Mouse (Mus musculus) left cerebral cortex, adult 11 months (tissue): ENCODE data around the gene Camkv.
A peak's percentile ranks its signal among the peaks of the same experiment; 100 is the strongest.

Experiments used
- DNase-seq: peaks from one replicate; pipeline ENCODE4 v3.0.0; 2022; ENCODE audit warnings: low spot score

The Camkv gene

DNA sequence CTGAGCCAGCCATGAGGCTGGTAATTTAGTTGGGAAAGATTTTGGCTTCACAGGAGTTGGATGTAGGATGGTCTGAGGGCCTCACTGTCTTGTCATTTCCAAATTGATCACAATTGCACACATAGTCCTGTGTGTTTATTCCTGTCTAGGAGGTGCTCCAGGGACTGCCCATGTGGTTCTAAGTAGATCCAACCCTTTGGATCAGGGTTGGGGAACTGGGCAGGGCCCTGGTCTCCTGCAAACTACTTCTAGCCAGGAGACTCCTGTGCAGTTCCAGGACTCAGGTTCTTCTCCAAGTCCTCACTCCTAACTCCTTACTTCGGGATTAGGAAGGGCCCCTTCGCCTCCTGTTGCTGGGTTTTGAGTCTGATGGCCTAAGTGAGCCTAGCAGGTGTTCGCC lies at the start of gene Camkv:
Gene Camkv (plus strand): TSS at position 301 of the 400 bp plus-strand sequence.
- no peak for DNase-seq

- peak; percentile 84 for DNase-seq
Measured at GRCm38 (mm10) chr9:107887804-107888266, 47.6 kb upstream of the Camkv start, which contains the start of gene Mon1a. Gene Mon1a (plus strand): TSS chr9:107888151.

- DNase-seq, result no peak
Measured at GRCm38 (mm10) chr9:107888267-107888850, 47.1 kb upstream of the Camkv start.

GRCm38 (mm10) chr9:107890260-107890659 lies 45.2 kb upstream of the Camkv start:
- no peak for DNase-seq

DNA sequence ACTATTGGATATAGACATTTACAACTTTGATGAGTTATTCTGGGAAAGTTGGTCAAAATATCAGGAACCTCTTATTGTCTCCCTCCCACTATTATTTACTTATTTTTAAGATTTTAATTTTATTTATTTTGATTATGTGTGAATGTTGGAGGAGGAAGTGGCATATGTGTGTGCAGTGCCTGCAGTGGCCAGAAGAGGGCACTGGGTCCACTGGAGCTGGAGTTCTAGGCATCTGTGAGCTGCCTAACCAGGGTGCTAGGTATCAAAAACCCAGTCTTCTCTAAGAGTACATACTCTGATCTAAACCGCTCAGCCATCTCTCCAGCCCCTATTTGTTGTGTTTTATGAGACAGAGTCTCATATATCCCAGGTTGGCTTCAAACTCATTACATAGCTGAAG lies 44.5 kb upstream of the Camkv start:
- DNase-seq, result no peak

DNA sequence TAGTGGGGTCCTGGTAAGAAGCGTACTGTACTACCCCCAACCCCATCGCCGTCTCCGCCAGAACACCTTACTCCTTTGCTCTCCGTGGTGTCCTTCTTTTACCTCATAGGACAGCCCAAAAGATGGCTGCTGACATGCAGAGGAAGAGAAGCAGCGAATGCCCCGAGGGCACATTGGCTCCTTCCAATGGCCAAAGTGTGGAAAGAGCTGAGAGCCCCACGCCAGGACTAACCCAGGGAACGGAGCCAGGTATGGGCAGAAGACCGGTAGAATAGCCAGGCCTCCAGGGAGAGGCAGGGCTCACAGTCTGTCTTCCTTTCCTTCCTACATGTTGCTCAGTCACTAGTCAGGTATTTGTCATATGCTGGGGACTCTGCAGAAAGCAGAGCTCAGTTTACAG lies 36.9 kb upstream of the Camkv start:
- DNase-seq, result no peak

DNA sequence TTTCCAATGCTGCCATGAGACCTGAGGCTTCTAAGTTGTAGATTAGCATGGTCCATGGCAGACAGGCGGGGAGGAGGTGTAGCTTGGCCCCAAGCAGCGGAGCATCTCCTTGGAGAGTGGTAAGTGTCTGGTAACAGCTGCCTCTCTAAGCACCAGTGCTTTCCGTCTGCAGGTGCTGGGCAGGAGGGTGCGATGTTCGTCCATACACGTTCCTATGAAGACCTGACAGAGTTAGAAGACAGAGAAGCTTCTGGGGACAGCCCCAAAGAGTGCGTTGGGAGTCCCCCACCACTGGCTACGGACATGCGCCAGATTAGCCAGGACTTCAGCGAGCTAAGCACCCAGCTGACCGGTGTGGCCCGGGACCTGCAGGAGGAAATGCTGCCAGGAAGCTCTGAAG lies 35.6 kb upstream of the Camkv start:
- no peak for DNase-seq

GRCm38 (mm10) chr9:107900840-107901626 lies 34.4 kb upstream of the Camkv start:
- DNase-seq, result peak; percentile 70

DNA sequence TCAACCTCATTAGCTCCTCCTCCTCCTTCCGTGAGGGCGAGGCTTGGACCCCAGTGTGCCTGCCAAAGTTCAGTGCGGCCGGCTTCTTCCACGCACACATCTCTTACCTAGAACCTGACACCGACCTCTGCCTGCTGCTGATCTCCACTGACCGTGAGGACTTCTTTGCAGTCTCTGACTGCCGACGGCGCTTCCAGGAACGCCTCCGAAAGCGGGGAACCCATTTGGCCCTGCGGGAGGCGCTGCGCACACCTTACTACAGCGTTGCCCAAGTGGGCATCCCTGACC lies 33.9 kb upstream of the Camkv start:
- no peak for DNase-seq

DNA sequence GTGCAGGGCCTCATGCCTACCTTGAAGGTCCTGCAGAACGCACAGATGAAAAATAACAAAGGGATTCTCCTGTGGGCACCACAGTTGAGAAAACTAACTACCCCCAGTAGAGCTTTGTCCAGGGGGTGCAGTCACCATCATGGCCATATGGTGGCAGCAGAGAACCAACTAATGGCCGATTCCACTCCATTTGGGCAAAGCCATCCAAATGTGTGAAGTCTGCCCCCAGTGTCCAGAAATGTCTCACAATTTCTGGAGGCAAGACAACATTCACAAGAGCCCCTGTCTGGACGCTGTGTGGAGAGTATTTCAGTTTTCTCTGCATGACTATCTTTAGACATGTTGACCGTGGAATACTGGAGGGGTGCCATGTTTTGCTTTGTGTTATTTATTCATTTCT lies 30.7 kb upstream of the Camkv start:
- peak; percentile 78 for DNase-seq

DNA sequence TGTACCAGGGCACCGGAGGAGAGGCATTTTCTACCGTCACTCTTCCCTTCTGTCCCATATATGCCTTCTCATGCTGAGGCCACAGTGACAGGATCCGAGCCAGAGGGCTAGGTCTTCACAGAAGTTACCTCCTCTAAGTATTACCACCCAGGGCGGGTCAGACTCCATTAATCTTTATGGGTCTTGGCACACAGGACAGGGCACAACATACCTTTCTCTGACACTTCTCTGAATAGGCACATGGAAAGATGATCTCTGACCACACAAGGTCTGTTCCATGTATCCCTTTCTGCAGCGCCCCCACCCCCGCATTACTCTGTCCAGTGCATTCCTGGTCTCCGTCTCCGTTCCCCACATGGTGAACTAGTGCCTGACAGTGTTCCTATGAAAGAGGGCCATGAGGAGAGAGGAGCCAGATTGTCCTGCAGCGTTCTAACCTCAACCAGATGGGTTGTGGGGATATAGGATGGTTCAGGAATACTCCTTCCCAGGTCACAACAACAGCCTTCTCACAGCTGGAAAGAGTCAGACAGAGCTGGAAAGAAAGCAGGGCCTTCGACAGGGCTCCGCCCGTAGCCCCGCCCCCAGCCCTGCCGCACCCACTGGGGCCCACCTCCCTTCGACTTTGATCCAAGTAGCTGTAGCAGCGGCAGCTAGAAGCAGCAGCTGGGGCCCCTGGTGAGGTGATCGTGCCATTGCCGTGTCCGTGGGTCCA lies 29.1 kb upstream of the Camkv start, which contains the start of gene Mst1r:
Gene Mst1r (plus strand): TSS at position 622 of the 715 bp plus-strand sequence.
- no peak for DNase-seq

GRCm38 (mm10) chr9:107906967-107907800 lies 28.3 kb upstream of the Camkv start:
- no peak for DNase-seq

GRCm38 (mm10) chr9:107907801-107908120 lies 27.7 kb upstream of the Camkv start:
- DNase-seq, result no peak

DNA sequence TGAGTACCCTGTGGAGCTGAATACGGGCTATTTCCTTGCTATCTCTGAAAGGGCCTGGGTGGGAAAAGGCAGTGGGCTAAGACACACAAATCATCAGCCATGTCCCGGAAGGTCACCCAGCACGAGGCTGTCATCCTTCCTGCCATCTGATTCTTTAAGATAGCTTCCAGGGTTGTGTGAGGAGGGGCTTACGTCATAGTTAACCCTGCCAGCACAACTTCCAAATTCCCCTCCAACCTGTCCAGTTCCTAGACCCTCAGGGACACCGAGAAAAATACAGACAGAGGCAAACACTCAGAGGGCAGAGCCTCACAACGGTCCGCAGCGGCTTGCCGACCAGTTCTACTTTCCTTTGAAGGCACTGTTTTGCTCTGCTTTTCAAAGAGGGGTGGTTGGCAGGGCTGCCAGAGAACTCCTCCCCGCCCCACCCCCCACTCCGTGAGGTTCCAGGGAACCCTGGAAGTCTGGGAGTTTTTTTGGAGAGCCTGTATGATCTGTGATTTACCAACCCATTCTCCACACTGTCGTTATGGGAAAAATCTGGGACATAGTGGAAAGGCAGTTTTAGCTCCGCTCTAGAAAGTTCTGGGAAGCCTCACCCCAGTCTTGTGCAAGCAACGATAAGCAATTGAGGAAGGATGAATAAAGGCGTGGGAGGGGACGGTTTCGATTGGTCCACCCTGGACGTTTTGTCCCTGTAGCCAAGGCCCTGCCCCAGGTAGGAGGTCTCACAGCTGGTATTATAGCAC lies 26.9 kb upstream of the Camkv start:
- DNase-seq, result no peak

GRCm38 (mm10) chr9:107910025-107910769 lies 25.3 kb upstream of the Camkv start:
- DNase-seq, result no peak

- DNase-seq, result no peak
Measured at GRCm38 (mm10) chr9:107914764-107915420, 20.6 kb upstream of the Camkv start.

DNA sequence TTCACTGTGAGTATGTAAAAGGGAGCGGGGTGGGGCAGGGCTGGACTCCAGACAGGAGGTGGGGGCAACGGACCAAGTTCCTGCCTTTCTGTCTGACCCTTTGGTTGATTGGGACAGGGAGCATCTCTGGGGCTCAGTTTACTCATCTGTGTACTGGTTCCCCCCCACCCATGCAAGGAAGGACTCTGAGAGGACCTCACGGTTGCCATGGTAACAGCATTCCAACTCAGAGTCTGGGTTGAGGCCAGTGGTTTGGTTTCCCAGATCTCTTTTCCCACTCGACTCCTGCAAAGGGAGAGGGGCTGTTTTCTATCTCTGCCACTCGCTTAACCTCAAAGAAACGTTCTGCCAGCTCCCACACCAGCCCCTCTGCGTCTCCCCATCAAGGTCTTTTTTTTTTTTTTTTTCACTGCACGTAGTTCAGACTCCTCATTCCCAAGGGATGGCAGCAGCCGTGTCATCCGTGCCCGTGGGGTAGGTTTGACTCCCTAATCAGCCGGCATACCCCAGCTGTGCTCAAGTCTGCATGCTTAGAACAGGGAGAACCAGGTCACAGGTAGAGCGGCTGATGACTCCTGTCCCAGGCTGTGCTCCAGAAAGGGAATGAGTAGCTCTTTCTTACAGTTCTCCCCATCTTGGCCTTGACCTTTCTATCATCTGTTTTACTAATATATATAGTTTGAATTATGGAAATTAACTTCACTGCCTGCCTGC lies 17.4 kb upstream of the Camkv start:
- DNase-seq, result no peak

DNA sequence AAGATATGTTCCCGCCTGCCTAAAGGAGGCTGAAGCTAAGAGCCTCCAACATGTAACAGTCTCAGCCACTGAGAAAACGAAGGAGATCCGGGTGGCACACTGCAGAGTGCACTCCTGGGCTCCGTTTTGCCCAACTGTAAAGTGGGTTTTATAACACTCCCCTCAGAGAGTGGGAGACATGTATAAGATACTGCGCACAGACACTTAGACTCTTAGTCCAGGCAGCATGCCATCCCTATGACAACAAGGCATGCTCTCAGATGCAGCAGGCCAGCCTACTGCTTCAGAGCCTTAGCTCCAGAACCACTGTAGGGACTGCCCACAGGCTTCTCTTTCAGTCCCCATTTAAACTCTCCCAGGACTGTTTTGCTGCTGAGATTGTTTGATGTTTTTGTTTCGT lies 16.6 kb upstream of the Camkv start:
- no peak for DNase-seq

GRCm38 (mm10) chr9:107919441-107919840 lies 16.0 kb upstream of the Camkv start:
- no peak for DNase-seq

DNA sequence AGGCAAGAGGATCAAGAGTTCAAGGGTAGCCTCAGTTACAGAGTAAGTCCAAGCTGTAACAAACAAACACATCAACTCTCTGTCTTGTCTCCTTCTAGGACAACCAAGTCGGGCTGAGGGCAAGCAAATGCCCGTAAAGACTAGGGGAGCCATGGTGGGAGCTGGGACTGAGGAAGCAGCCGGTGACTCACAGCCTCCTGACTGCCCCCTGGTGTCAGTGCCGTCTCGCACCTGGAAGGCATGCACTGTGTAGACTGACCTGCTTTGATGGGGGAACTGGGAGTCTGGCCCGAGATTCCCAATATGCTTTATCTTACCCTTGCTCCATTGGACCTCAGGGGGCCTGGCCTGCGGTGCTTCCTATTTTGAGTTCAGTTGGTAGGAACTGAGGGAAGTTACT lies 12.5 kb upstream of the Camkv start:
- DNase-seq, result no peak
